Mouse (Mus musculus) mouse embryonic stem cell (cell line): ENCODE results near the gene Mob2.

Experiments
- in situ Hi-C, 2 experiments: fragments of 300-500 bp; cut with MboI; formaldehyde crosslinking; loops; 1 replicate in 1 of 2; 3 replicates in 1 of 2; pipeline ENCODE4 v1.14.3; 2019 to 2020; ENCODE audit warnings: low sequenced_read_pairs in 2 of 2, low pct_unique_long_range_greater_than_20kb in 1 of 2, mixed read lengths in 1 of 2; ENCODE audit not compliant: unreplicated experiment in 1 of 2

Gene Mob2

GRCm38 (mm10) chr7:142060931-142061565 lies at the start of gene Mob2:
TSS of gene Mob2 (minus strand) at chr7:142061065.
- in situ Hi-C loops = no loop called here

GRCm38 (mm10) chr7:142104747-142105146 lies 43.9 kb upstream of the Mob2 start:
- in situ Hi-C loops = no loop called here

GRCm38 (mm10) chr7:142097776-142098175 lies 36.9 kb upstream of the Mob2 start:
- in situ Hi-C loops = no loop called here

GRCm38 (mm10) chr7:142096701-142097100 lies 35.8 kb upstream of the Mob2 start:
- in situ Hi-C loops = no loop called here

- in situ Hi-C loops = no loop called here
These were observed 34.5 kb upstream of the Mob2 start, which contains the start of gene Dusp8 for GRCm38 (mm10) chr7:142095183-142095931. TSS of gene Dusp8 (minus strand) at chr7:142095843.

- in situ Hi-C loops = no loop called here
These were observed 33.7 kb upstream of the Mob2 start for GRCm38 (mm10) chr7:142094301-142095143.

- in situ Hi-C loops = no loop called here
These were observed 32.9 kb upstream of the Mob2 start for GRCm38 (mm10) chr7:142093696-142094240.

- in situ Hi-C loops = no loop called here
These were observed 32.1 kb upstream of the Mob2 start for GRCm38 (mm10) chr7:142092991-142093390.

GRCm38 (mm10) chr7:142091848-142092247 lies 31.0 kb upstream of the Mob2 start:
- in situ Hi-C loops = no loop called here

GRCm38 (mm10) chr7:142089648-142090447 lies 29.0 kb upstream of the Mob2 start:
- in situ Hi-C loops = no loop called here

- in situ Hi-C loops = no loop called here
These were observed 28.0 kb upstream of the Mob2 start for GRCm38 (mm10) chr7:142088886-142089285.

GRCm38 (mm10) chr7:142087069-142087652 lies 26.3 kb upstream of the Mob2 start:
- in situ Hi-C loops = no loop called here

GRCm38 (mm10) chr7:142086159-142086905 lies 25.5 kb upstream of the Mob2 start:
- in situ Hi-C loops = no loop called here

- in situ Hi-C loops = no loop called here
These were observed 24.0 kb upstream of the Mob2 start for GRCm38 (mm10) chr7:142084820-142085219.

GRCm38 (mm10) chr7:142084395-142084794 lies 23.5 kb upstream of the Mob2 start:
- in situ Hi-C loops = no loop called here

- in situ Hi-C loops = no loop called here
These were observed 22.9 kb upstream of the Mob2 start for GRCm38 (mm10) chr7:142083588-142084317.

- in situ Hi-C loops = no loop called here
These were observed 21.7 kb upstream of the Mob2 start for GRCm38 (mm10) chr7:142082607-142083006.
